Mouse (Mus musculus): ENCODE data around the gene Rps15. TPM values are rescaled to one million over a fixed set of nuclear protein-coding genes. Genes with fewer than 3 reads are reported as not detected.

The Rps15 gene
- polyA plus RNA-seq, 1 experiment from 2014 or later, result 1,044 TPM

- H3K79me2 ChIP-seq (ENCODE audit: inconsistent target), result peaks cover 18% of the 10 kb centered on the region
- no peak overlapping the region for H3K27ac ChIP-seq
- 1% methylated on average over 38 of the region's 46 CpGs for WGBS (ENCODE audit: missing documents)
- H3K36me3 ChIP-seq (ENCODE audit: inconsistent target), result no peaks in the 10 kb centered on the region; the same call in 1 of the 2 replicates
- H3K4me3 ChIP-seq (ENCODE audit: inconsistent target), result peak overlapping the region; percentile 19
These were observed 31.2 kb downstream of the Rps15 start for GRCm38 (mm10) chr10:80323261-80324119.

DNA sequence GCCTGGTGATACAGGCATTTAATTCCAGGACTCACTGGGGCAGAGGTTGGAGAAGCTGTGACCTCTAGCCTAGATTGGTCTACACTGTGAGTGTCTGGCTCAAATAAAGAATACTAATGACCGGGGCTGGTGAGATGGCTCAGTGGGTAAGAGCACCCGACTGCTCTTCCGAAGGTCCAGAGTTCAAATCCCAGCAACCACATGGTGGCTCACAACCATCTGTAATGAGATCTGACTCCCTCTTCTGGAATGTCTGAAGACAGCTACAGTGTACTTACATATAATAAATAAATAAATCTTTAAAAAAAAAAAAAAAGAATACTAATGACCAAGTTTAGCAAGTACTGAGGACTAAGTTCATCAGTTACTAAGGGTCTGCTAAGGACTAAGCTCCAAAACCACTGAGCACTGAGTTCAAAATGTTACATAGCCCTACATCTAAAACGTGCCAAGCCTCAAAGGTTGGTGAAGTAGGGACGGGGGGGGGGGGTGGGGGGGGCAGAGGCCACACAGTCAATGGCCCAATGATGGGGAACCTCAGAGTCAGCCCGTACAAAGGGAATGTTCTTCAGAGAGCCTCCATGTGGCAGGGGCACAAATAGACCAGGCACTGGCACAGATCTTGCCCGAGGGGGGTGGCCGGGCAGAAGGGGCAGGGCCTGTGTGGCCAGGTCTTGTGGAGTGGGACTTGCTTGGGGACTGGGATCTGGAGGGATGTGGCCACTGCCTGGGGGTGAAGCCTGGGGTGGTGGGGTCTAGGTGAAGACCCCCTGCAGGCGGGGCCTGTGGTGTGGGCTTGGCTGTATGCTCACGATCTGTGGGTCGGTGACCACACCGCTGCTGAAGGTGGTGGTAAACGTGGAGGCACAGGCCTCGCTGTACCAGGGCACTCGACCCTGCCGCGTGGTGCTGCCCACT lies 32.1 kb downstream of the Rps15 start:
- H3K27ac ChIP-seq, result no peak overlapping the region
- WGBS (ENCODE audit: missing documents), result 89% methylated on average over 16 of the region's 17 CpGs
- H3K4me3 ChIP-seq (ENCODE audit: inconsistent target), result no peak overlapping the region

GRCm38 (mm10) chr10:80325045-80325444 lies 32.8 kb downstream of the Rps15 start:
- peaks cover 2% of the 10 kb centered on the region for H3K79me2 ChIP-seq (ENCODE audit: inconsistent target)
- H3K36me3 ChIP-seq (ENCODE audit: inconsistent target), result no peaks in the 10 kb centered on the region
- 94% methylated on average over 21 of the region's 21 CpGs for WGBS (ENCODE audit: missing documents)
- H3K4me3 ChIP-seq (ENCODE audit: inconsistent target), result no peak overlapping the region
- no peak overlapping the region for H3K27ac ChIP-seq

More for the DNA sequence above, 32.1 kb downstream of the Rps15 start:
- peaks cover 9% of the 10 kb centered on the region for H3K79me2 ChIP-seq (ENCODE audit: inconsistent target)
- no peaks in the 10 kb centered on the region for H3K36me3 ChIP-seq (ENCODE audit: inconsistent target)

DNA sequence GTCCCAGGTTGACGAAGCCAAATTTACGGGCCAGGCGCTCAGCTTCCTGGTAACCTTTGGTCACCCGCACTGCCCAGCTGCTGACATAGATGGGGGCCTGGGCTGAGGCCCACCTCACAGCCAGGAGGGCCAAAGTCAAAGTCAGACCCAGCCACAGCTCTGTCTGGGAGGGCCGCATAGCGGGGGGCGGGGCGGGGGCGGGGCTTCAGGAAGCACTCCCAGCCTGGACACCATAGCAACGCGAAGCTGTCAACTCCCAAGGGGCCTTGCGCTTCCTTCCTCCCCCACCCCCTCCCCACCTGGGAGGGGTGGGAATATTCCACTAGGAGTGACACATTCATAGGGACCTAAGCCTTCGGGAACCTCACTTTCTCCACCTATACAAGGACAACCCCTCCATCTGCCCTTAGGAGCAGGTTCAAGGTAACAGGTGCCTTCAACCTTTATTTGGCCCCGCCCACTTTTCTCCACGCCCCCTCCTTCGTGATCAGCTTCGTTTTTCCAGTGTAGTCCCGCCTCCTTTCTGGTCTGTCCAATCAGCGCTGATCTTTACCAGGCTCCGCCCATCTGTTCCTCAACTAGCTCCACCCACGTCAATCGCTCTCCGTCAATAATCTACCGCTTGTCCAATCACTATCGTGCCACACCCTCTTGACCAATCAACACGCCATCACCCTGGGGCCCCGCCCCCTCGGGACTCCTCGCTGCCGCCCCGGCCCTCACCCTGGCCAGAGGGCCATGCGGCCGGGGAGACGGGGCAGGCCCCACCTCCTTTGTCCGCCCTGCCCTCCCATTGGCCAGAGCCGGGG lies 37.2 kb downstream of the Rps15 start, which contains the start of the genes Pcsk4 and Reep6:
Pcsk4 (minus strand) TSS at position 226 of the 809 bp plus-strand sequence.
Reep6 (plus strand) TSS at position 681 of the 809 bp plus-strand sequence.
- no peak within 1 kb of the TSS for H3K4me3 ChIP-seq (ENCODE audit: inconsistent target)
- 11% methylated on average over 34 of the region's 36 CpGs for WGBS (ENCODE audit: missing documents)
- no peak within 1 kb of the TSS for H3K27ac ChIP-seq
- H3K79me2 ChIP-seq (ENCODE audit: inconsistent target), result no peaks in the 10 kb centered on the region
- H3K36me3 ChIP-seq (ENCODE audit: inconsistent target), result no peaks in the 10 kb centered on the region

DNA sequence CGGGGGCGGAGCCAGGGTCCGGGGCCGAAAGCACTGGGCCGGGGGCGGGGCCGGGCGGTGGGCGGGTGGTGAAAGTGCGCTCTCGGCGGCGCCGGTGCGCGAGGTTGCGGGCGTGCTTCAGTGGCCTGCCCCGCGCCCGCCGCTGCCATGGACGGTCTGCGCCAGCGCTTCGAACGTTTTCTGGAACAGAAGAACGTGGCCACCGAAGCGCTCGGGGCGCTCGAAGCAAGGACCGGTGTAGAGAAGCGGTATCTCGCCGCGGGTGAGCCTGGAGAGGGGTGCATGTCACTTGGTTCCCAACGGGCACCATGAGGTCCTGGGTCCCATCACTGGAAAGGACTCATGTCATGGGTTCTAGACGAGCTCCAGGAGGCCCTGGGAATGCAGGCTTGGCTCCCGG lies 37.8 kb downstream of the Rps15 start:
- Histone ChIP-seq H3K27ac (no peak overlapping the region), H3K4me3 (ENCODE audit: inconsistent target) (no peak overlapping the region), H3K79me2 (ENCODE audit: inconsistent target) (no peaks in the 10 kb centered on the region), H3K36me3 (ENCODE audit: inconsistent target) (no peaks in the 10 kb centered on the region)
- WGBS (ENCODE audit: missing documents), result 1% methylated on average over 41 of the region's 41 CpGs

GRCm38 (mm10) chr10:80330888-80331287 lies 38.6 kb downstream of the Rps15 start:
- Histone ChIP-seq H3K36me3 (ENCODE audit: inconsistent target) (no peaks in the 10 kb centered on the region), H3K4me3 (ENCODE audit: inconsistent target) (no peak overlapping the region), H3K27ac (no peak overlapping the region), H3K79me2 (ENCODE audit: inconsistent target) (no peaks in the 10 kb centered on the region)
- 94% methylated on average over 2 of the region's 2 CpGs for WGBS (ENCODE audit: missing documents)

GRCm38 (mm10) chr10:80331636-80332524 lies 39.6 kb downstream of the Rps15 start:
- WGBS (ENCODE audit: missing documents), result 80% methylated on average over 10 of the region's 10 CpGs
- no peaks in the 10 kb centered on the region for H3K36me3 ChIP-seq (ENCODE audit: inconsistent target)
- no peak overlapping the region for H3K4me3 ChIP-seq (ENCODE audit: inconsistent target)
- H3K79me2 ChIP-seq (ENCODE audit: inconsistent target), result no peaks in the 10 kb centered on the region
- H3K27ac ChIP-seq, result no peak overlapping the region

- no peaks in the 10 kb centered on the region for H3K36me3 ChIP-seq (ENCODE audit: inconsistent target)
- WGBS (ENCODE audit: missing documents), result 86% methylated on average over 3 of the region's 5 CpGs
- no peaks in the 10 kb centered on the region for H3K79me2 ChIP-seq (ENCODE audit: inconsistent target)
- no peak overlapping the region for H3K4me3 ChIP-seq (ENCODE audit: inconsistent target)
- no peak overlapping the region for H3K27ac ChIP-seq
These were observed 40.3 kb downstream of the Rps15 start for GRCm38 (mm10) chr10:80332525-80332989.

- 63% methylated on average over 12 of the region's 12 CpGs for WGBS (ENCODE audit: missing documents)
- H3K27ac ChIP-seq, result no peak overlapping the region
- no peaks in the 10 kb centered on the region for H3K79me2 ChIP-seq (ENCODE audit: inconsistent target)
- H3K4me3 ChIP-seq (ENCODE audit: inconsistent target), result no peak overlapping the region
- H3K36me3 ChIP-seq (ENCODE audit: inconsistent target), result no peaks in the 10 kb centered on the region
These were observed 44.0 kb downstream of the Rps15 start for GRCm38 (mm10) chr10:80336263-80336662.

DNA sequence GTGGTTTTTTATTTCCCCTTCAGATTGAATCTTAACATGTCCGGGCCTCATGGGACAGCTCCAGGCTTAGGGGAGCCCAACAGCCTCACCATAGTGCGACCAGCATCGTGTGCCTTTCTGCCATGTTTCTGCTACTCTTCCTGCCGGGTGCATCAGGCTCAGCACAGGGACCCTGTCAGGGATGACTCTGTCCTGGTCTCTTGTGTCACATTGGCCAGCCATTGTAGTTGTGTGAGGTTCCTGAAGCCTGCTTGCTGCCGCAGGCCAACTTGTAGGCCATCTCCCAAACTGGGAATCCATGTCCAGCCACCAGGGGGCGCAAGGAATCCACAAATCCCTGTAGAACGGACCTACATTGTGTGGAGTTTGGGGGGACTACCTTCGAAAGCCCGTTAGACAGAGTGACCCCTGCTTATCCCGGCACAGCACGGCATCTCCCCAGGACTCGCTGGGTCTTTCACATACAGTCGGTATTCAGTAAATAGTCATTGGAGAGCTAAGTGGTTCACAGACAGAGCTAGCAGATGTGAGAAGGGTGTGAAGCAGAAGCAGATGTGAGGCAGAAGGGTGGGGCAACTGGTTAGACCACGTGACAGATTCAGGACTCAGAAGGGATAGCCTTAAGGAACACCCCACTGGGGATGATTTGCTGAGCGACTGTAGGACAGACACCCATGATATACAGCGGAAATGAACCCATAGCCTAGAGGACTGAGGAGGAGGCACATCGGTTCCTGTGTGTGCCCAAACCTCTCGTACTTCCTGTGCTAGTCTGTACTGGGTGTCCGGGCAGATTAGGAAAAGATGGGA lies 47.9 kb downstream of the Rps15 start:
- Histone ChIP-seq H3K79me2 (ENCODE audit: inconsistent target) (no peaks in the 10 kb centered on the region), H3K27ac (no peak overlapping the region), H3K4me3 (ENCODE audit: inconsistent target) (no peak overlapping the region), H3K36me3 (ENCODE audit: inconsistent target) (no peaks in the 10 kb centered on the region)
- WGBS (ENCODE audit: missing documents), result 18% methylated on average over 19 of the region's 19 CpGs

- H3K79me2 ChIP-seq (ENCODE audit: inconsistent target), result no peaks in the 10 kb centered on the region
- H3K36me3 ChIP-seq (ENCODE audit: inconsistent target), result no peaks in the 10 kb centered on the region
- H3K4me3 ChIP-seq (ENCODE audit: inconsistent target), result no peak overlapping the region
- H3K27ac ChIP-seq, result no peak overlapping the region
- WGBS (ENCODE audit: missing documents), result 67% methylated on average over 21 of the region's 21 CpGs
These were observed 48.8 kb downstream of the Rps15 start for GRCm38 (mm10) chr10:80341026-80341425.

GRCm38 (mm10) chr10:80341491-80342304 lies 49.4 kb downstream of the Rps15 start:
- Histone ChIP-seq H3K27ac (no peak overlapping the region), H3K79me2 (ENCODE audit: inconsistent target) (no peaks in the 10 kb centered on the region), H3K36me3 (ENCODE audit: inconsistent target) (no peaks in the 10 kb centered on the region), H3K4me3 (ENCODE audit: inconsistent target) (no peak overlapping the region)
- WGBS (ENCODE audit: missing documents), result 20% methylated on average over 45 of the region's 47 CpGs
